Mouse (Mus musculus): Measurements from ENCODE around the gene Slc17a4. TPM values are rescaled to one million over a fixed set of nuclear protein-coding genes. Genes with fewer than 3 reads are reported as not detected.

Gene Slc17a4
- total and polyA plus RNA-seq, 2 experiments from 2014 or later = not detected

DNA sequence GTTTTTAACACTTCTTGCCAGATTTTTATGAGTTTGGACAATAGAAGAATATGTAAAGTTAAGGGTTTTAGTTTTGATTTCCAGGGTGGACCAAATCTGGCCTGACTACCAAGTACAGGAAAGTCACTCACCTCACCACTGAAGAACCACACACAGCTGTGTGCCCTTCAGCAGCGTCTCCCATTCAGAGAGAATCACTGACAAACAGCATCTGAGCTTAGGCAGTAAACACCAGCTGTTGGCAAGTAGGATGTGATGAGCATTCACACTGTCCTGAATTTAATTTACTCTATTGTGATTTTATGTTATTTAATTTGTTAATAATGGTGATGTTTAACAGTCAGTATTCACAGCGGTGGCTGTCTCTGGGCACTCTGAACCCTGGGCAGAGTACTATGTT, 11.0 kb upstream of the Slc17a4 start:
- H3K36me3 ChIP-seq (ENCODE audit: insufficient read depth, low read length) = no peaks in the 10 kb centered on the region
- H3K27ac ChIP-seq = no peak overlapping the region
- no peaks in the 10 kb centered on the region for H3K9me3 ChIP-seq (ENCODE audit: low read length)
- no peak overlapping the region for H3K4me2 ChIP-seq (ENCODE audit: low read depth, low read length)
- H3K27me3 ChIP-seq (ENCODE audit: insufficient read depth, low read length) = no peaks in the 10 kb centered on the region
- ATAC-seq (no peak), DNase-seq (ENCODE audit: low spot score) (no peak)
- no peaks in the 10 kb centered on the region for H3K4me1 ChIP-seq (ENCODE audit: insufficient read depth, low read length)
- TF ChIP-seq CTCF (IDR thresholded peaks at IDR 0.05; ENCODE audit: low read depth) = no peak
- H3K4me3 ChIP-seq (ENCODE audit: low read length) = no peak overlapping the region
- H3K9ac ChIP-seq (replicated peaks; ENCODE audit: low read length) = no peak overlapping the region
- WGBS = 72% methylated on average over 2 of the region's 2 CpGs

DNA sequence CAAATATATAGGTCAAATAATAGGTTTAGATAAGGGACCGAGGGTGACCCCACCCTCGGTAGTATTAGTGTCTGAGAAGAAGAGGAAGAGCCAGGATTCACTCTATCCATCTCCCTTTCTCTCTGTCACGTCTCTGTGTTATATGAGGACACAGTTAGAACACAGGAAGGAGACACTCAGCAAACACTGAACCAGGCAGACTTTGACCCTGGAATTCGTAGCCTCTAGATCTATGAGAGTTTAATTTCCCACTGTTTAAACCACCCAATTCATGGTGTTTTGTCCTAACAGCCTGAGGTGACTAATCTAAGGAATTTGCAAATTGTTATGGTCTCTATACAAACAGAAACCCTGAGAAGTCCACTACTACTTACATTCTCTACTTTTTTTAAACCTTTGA, 2.9 kb upstream of the Slc17a4 start:
- no peak overlapping the region for H3K9ac ChIP-seq (replicated peaks; ENCODE audit: low read length)
- no peak overlapping the region for H3K4me3 ChIP-seq (ENCODE audit: low read length)
- no peak for ATAC-seq
- no peaks in the 10 kb centered on the region for H3K9me3 ChIP-seq (ENCODE audit: low read length)
- H3K4me1 ChIP-seq (ENCODE audit: insufficient read depth, low read length) = no peaks in the 10 kb centered on the region
- no peaks in the 10 kb centered on the region for H3K27me3 ChIP-seq (ENCODE audit: insufficient read depth, low read length)
- H3K4me2 ChIP-seq (ENCODE audit: low read depth, low read length) = no peak overlapping the region
- DNase-seq (ENCODE audit: low spot score) = no peak
- no peak overlapping the region for H3K27ac ChIP-seq
- no peaks in the 10 kb centered on the region for H3K36me3 ChIP-seq (ENCODE audit: insufficient read depth, low read length)
- 83% methylated on average over 4 of the region's 4 CpGs for WGBS
- TF ChIP-seq CTCF (IDR thresholded peaks at IDR 0.05; ENCODE audit: low read depth) = no peak

DNA sequence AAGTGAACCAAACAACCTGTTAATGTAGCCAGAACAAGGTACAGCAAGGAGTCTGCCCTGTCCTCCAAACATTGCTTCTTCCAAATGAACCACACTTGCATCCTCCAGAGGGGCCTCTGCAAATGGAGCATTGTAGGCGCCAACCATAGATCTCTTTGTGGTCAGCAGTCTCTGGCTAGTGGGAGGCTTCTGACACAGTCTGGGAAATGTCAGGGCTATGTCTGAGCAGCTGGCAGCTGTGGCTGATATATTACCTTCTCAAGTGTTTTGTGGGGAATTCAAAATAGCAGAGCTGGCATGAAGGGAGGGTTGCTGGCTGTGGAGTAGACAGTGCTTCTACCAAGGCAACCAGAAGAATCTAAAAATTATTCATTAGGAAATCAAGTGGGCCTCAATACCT, 1.3 kb upstream of the Slc17a4 start:
- H3K27ac ChIP-seq = no peak overlapping the region
- 80% methylated on average over 1 of the region's 1 CpGs for WGBS
- no peak overlapping the region for H3K9ac ChIP-seq (replicated peaks; ENCODE audit: low read length)
- H3K9me3 ChIP-seq (ENCODE audit: low read length) = no peaks in the 10 kb centered on the region
- no peaks in the 10 kb centered on the region for H3K4me1 ChIP-seq (ENCODE audit: insufficient read depth, low read length)
- no peaks in the 10 kb centered on the region for H3K27me3 ChIP-seq (ENCODE audit: insufficient read depth, low read length)
- no peaks in the 10 kb centered on the region for H3K36me3 ChIP-seq (ENCODE audit: insufficient read depth, low read length)
- H3K4me3 ChIP-seq (ENCODE audit: low read length) = no peak overlapping the region
- H3K4me2 ChIP-seq (ENCODE audit: low read depth, low read length) = no peak overlapping the region
- TF ChIP-seq CTCF (IDR thresholded peaks at IDR 0.05; ENCODE audit: low read depth) = no peak
- no peak for DNase-seq (ENCODE audit: low spot score)
- no peak for ATAC-seq

DNA sequence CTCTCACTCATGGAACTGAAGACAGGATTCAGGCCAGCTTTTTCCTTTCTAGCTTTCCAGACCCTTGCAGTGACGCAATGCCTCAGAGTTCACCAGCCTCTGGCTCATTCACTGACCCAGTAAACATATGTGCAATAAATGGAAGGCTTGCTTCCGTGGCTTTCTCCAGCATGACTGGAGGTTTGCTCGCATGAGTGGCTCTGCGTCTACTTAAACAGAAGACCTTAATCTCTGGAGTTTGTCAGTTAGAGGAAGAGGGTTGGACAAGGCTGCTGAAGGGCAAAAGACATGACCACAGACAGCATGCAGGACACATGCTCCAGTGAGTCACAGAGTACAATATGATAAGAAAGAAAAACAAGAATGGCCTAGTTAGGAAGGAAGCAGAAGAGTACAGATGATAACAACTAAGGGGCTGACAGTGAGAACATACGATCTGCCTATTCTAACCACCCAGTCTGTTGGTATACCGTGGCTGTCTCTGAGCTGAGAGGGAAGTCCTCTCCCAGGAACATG, 960 bp downstream of the Slc17a4 start:
- Histone ChIP-seq H3K9me3 (ENCODE audit: low read length) (no peaks in the 10 kb centered on the region), H3K9ac (replicated peaks; ENCODE audit: low read length) (no peak overlapping the region), H3K4me3 (ENCODE audit: low read length) (no peak overlapping the region), H3K4me2 (ENCODE audit: low read depth, low read length) (no peak overlapping the region), H3K27ac (no peak overlapping the region), H3K27me3 (ENCODE audit: insufficient read depth, low read length) (no peaks in the 10 kb centered on the region), H3K36me3 (ENCODE audit: insufficient read depth, low read length) (no peaks in the 10 kb centered on the region), H3K4me1 (ENCODE audit: insufficient read depth, low read length) (no peaks in the 10 kb centered on the region)
- no peak for TF ChIP-seq CTCF (IDR thresholded peaks at IDR 0.05; ENCODE audit: low read depth)
- ATAC-seq = 0 out of 2 replicates have a peak, but pooled peaks have one; percentile 10
- DNase-seq (ENCODE audit: low spot score) = no peak
- 56% methylated on average over 6 of the region's 6 CpGs for WGBS

DNA sequence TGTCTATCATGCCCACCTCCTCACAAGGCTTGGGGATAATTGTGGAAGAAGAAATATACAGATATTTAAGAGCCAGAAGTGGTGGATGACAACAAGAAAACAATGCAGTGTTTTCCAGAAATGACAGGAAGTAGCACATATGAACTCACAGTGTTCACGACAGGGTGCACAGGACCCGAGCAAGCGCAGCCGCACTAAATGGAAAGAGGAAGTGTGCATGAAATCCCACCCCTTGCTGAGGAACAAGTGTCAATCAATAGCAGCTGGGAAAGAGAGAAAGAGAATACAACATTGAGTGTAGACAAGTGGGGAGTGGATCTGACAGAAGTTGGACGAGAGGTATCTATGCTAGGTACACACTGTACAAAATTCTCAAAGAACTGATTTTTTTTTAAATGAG, 3.5 kb downstream of the Slc17a4 start:
- no peak for TF ChIP-seq CTCF (IDR thresholded peaks at IDR 0.05; ENCODE audit: low read depth)

DNA sequence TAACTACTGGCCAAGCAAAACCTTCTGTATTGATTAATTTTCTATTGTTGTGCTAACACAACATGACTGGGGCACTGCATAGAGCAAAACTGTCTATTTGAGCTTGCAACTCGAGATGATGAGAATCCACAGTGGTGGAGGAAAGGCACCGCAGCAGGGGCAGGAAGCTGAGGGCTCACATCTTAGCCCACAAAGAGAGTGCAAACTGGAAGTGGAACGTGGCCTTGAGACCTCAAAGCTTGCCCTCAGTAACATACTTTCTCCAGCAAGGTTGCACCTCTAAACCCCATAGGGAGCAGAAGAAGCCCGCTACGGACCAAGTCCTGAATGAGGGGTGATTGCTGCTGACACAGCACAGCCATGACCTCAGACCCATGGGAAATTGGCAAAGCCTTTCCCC, 4.7 kb downstream of the Slc17a4 start:
- Histone ChIP-seq H3K27me3 (ENCODE audit: insufficient read depth, low read length) (no peaks in the 10 kb centered on the region), H3K27ac (no peak overlapping the region), H3K4me3 (ENCODE audit: low read length) (no peak overlapping the region), H3K9me3 (ENCODE audit: low read length) (no peaks in the 10 kb centered on the region), H3K9ac (replicated peaks; ENCODE audit: low read length) (no peak overlapping the region), H3K36me3 (ENCODE audit: insufficient read depth, low read length) (no peaks in the 10 kb centered on the region), H3K4me2 (ENCODE audit: low read depth, low read length) (no peak overlapping the region), H3K4me1 (ENCODE audit: insufficient read depth, low read length) (no peaks in the 10 kb centered on the region)
- WGBS = 86% methylated on average over 5 of the region's 5 CpGs
- ATAC-seq (no peak), DNase-seq (ENCODE audit: low spot score) (no peak)
- TF ChIP-seq CTCF (IDR thresholded peaks at IDR 0.05; ENCODE audit: low read depth) = no peak

More for the DNA sequence above, 3.5 kb downstream of the Slc17a4 start:
- H3K4me2 ChIP-seq (ENCODE audit: low read depth, low read length) = no peak overlapping the region
- no peak overlapping the region for H3K27ac ChIP-seq
- WGBS = 84% methylated on average over 5 of the region's 5 CpGs
- H3K9ac ChIP-seq (replicated peaks; ENCODE audit: low read length) = no peak overlapping the region
- H3K4me1 ChIP-seq (ENCODE audit: insufficient read depth, low read length) = no peaks in the 10 kb centered on the region
- no peak overlapping the region for H3K4me3 ChIP-seq (ENCODE audit: low read length)
- no peaks in the 10 kb centered on the region for H3K9me3 ChIP-seq (ENCODE audit: low read length)
- DNase-seq (ENCODE audit: low spot score) (no peak), ATAC-seq (no peak)
- no peaks in the 10 kb centered on the region for H3K36me3 ChIP-seq (ENCODE audit: insufficient read depth, low read length)
- no peaks in the 10 kb centered on the region for H3K27me3 ChIP-seq (ENCODE audit: insufficient read depth, low read length)

DNA sequence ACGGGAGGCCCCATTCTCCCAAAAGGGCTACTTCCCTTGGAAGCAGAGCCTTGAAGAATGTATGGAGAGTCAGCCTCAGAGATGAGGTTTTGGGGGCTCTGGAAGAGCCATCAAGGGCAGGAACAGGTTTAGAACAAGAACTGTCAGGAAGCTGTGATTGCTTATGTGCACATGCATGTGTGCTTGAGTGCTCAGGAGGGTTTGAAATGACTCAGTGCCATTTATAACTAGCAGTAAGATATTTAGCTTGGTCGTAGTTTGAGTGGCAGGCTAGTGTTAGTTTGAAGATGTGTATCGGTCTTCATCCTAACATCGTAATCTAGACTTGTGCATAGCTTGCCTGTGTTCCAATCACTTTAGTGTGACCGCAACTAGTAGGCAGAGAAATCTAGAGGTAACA, 7.9 kb downstream of the Slc17a4 start:
- Histone ChIP-seq H3K4me1 (ENCODE audit: insufficient read depth, low read length) (no peaks in the 10 kb centered on the region), H3K36me3 (ENCODE audit: insufficient read depth, low read length) (no peaks in the 10 kb centered on the region), H3K4me2 (ENCODE audit: low read depth, low read length) (no peak overlapping the region), H3K4me3 (ENCODE audit: low read length) (no peak overlapping the region), H3K27me3 (ENCODE audit: insufficient read depth, low read length) (no peaks in the 10 kb centered on the region), H3K9me3 (ENCODE audit: low read length) (no peaks in the 10 kb centered on the region), H3K27ac (no peak overlapping the region), H3K9ac (replicated peaks; ENCODE audit: low read length) (no peak overlapping the region)
- no peak for DNase-seq (ENCODE audit: low spot score)
- WGBS = 94% methylated on average over 5 of the region's 5 CpGs
- no peak for ATAC-seq
- TF ChIP-seq CTCF (IDR thresholded peaks at IDR 0.05; ENCODE audit: low read depth) = no peak
